Mouse (Mus musculus): Measurements from ENCODE around the gene Fmn2. TPM values are rescaled to one million over a fixed set of nuclear protein-coding genes. Genes with fewer than 3 reads are reported as not detected.

Gene Fmn2
- polyA plus RNA-seq, 1 experiment from 2014 or later, result 0.25 TPM

DNA sequence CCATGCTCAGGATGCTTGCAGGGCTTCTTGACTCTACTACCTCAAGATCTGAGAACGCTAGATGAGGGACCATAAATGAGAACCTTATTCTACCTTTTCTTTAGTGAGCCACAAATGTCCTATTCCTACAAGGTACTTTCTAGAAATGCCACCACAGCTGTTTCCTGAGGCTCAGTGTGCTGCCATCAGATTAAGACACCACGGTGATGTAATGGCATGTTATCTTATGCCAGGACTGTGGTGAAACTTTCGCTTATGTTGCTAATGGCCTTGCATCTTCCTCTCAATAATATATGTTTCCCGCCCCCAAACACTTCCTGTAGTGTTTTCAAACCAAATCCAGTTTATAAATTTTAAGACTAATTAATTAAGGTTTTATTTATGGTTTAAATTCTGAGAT, 154.9 kb downstream of the Fmn2 start:
- DNase-seq (ENCODE audit: low spot score), result no peak

DNA sequence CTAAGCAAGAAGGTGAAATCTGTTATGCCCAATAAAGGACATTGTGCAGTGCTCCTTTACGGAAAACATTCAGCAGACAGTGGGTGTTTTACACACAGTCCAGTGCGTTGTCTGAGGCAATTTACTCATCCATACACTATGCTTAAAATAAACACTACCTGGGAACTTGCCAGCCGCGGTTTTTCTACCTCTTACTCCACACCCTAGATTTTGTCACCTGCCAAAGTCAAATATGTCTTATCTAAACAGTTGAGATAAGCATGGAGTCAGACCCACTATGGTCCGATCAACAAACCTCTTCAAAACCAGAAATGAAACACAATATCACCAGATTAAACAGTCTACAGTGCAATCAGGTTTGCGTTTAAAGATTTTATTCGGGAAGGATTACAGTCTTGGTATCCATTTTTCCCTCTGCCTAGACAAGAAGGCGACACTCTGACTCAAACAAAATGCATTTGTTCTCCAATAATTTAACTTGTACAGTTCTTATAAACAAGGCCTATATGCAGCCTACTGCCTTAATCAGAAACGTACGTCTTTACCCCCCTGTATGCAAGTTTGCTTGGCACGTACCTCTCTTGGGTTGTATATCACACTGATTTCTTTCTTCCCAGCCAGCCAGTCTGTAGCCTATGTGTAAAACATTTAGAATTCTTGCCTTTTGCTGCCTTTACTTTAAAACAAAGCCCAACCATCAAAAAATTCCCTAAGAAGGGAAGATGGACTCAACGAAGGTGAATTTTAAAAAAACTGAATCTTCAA, 158.0 kb downstream of the Fmn2 start:
- no peak for DNase-seq (ENCODE audit: low spot score)

DNA sequence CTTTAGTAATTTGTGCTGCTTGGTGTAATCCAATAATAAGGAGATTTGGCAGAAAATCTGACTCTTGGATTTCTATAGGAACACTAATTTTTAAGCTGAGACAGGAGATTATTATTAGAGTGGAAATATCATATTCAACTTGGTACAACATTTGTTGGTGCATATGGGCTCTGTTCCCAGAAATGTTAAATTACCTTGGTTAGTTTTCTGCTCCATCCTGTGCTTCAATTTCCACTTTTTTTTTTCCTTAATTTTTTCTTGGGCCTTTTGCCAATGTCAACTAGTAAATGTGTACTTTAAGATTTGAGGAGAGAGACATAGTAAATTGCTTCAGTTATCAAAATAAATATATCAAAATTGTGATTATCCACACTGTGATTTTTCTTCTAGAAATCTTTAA, 163.5 kb downstream of the Fmn2 start:
- no peak for DNase-seq (ENCODE audit: low spot score)

DNA sequence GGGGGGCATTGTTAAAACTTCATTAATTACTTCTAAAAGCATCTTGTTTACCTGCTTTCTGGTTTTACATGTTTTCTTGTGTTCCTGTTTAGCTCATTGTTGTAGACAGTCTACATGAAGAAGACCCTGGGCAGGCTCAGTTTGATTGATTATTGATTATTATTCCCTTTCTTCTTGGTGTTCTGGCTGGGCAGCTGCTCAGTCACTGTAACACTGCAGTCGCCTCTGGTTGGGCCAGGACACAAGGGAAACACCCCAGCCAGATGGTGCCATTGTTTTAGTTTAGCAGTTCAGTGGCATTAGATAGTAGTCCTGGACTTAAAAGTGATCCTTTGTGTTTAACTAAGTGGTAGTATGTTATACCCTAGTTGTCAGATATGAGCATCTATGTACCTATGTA, 167.5 kb downstream of the Fmn2 start:
- no peak for DNase-seq (ENCODE audit: low spot score)

DNA sequence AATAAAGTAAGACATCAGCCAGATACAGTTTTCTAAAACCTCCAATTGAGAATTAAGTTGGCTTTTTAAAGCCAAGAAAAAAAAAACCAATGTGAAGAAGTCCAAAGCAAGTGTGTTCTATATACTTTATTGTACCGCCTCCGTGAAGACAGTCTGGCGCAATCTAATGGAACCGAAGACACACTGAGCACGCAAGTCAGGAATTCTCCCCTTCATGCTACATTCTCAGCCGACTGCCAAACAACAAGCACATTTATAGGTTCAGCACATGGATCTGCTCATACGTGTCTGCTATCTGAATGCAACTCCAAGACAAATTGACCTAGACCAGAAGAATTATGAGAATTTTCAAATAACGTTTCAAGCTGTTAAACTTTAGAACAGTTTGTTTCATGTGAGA, 169.2 kb downstream of the Fmn2 start:
- no peak for DNase-seq (ENCODE audit: low spot score)

DNA sequence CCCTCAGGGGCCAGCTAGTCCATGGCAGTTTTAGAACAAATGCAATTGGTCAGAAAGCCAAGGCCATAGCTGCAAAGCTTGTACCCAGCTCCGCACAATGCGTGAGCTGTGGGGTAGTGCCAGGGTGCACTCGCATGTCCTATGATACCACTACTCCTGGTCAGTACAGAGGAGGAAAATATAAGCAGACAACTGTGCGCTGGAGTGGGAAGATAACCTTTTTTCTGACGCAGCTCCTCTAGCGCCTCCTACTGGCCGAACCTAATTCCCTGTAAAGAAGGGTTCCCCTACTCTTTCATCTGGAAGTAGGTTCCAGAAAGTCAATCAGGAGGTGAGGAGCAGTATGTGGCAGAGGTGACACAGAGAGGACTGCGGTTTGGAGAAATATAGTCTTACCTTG, 173.0 kb downstream of the Fmn2 start:
- no peak for DNase-seq (ENCODE audit: low spot score)

DNA sequence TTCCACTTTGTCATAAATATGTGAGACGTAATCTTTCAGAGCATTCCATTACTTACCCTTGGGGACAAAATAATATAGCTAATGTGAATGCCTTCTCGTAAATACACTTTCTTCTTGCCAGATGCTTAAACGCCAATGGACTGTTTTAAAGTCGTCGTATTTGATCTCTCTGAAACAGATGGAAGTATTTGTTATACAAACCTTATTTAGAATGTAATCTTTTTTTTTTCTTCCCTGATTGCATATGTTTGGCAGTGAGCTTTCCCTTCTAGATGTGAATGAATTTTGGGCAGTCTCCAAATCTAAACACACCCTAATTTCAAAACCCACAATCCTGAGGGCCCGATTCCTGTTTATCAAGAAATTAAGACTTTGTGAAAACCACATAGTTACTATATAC, 173.7 kb downstream of the Fmn2 start:
- no peak for DNase-seq (ENCODE audit: low spot score)

DNA sequence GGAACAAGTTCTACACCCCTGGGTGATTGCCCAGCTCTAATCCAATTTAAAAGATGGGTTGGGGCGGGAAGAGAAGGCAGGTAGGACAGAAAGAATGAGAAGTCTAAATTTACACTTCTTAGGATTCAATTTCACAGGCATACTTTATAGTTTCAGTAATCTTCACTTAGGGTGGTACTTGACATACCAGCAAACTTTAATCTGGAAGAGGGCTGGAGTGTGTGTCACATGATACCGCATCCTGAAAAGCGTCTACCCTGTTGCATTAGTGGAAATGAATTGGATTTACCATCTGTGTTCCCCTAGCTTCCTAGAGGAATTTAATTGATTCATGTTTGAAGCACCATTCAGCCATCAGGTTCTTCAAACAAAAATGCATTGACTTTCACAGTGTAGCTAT, 174.6 kb downstream of the Fmn2 start:
- DNase-seq (ENCODE audit: low spot score), result no peak

DNA sequence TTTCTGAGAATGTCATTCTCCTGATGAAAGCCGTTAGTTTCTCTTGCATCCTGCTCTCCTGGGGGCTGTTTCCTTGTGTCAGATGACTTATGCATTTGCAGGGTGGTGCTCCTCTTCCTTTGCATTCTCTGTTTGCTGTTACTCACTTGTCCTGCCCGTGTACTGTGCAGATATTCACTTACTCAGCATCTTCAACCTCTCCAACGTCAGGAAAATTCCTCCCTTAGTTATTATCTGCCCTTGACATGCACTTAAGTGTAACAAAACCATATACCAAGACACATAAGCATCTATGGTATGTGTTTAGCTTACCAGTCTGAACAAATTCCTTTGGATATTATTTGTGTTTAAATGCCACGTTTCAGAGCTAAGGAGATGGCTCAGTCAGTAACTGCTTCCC, 175.6 kb downstream of the Fmn2 start:
- DNase-seq (ENCODE audit: low spot score), result no peak

DNA sequence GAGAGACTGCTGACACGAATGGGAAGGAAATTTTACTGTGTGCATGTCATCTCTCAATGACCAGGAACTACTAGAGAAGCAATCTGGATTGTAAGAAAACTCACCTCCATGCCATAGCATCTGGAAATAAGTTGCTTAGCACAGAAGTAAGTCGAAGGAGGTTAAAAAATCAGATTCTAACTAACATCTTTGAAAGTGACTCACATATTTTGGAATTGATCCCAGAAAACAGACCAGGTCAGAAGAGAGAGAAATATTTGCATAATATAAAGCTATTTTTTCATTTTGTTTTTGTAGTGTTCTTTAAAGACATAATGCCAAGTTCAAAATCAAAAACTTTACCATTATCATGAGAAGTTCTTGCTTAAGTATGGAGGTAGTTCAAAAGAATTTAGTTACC, 187.7 kb downstream of the Fmn2 start:
- DNase-seq (ENCODE audit: low spot score), result no peak

DNA sequence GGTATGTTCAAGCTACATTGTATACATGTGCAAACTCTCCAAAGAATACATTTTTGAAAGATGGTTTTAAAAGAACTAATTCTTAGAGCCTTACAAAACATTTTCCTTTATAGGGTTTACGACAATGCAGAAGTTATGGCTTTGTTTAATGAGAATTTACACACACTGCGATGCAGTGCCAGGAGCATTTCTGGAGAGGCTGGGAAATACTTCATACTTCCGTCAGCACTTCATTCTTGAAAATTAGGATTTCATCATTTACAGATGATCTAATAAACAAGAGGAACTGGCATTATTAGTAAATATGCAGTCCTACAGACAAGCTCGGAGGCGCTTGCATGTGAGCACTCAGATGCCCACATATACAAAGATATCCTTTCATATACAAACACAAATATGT, 199.2 kb downstream of the Fmn2 start:
- no peak for DNase-seq (ENCODE audit: low spot score)

DNA sequence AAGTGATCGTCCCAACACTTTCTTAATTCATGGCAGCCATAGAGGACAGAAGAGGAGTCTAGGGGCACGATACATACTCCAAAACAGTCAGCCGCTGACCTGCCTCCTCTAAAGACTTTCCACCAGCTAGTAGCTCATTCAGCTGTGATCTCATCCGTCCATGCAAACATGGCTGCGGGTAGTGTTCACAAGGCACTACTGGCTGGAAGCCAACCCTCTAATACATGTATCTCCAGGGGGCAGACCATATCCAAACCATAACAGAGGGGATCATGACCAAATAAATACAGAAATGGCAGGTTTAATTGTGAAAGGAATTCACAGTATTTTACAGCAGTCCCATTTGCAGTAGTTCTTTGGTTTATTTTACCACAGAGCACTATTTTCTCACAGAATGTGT, 200.2 kb downstream of the Fmn2 start:
- DNase-seq (ENCODE audit: low spot score), result no peak

DNA sequence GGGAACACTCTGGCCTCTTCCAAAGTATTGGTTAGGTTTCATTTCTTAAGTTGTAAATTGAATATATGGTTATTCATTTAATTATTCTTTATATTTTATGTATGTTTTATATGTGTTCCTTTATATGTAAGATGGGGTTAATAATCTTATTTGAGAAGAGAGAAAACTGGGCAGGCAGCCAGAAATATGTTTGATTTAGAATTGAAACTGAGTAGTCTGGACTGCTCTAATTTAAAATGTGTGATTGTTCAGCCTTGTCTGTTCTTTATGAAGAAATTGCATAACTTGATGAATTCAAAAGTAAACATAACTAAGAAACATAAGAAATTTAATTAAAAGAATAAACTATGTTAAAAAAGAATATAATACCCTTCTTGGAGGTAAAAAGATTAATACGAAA, 202.3 kb downstream of the Fmn2 start:
- DNase-seq (ENCODE audit: low spot score), result no peak

DNA sequence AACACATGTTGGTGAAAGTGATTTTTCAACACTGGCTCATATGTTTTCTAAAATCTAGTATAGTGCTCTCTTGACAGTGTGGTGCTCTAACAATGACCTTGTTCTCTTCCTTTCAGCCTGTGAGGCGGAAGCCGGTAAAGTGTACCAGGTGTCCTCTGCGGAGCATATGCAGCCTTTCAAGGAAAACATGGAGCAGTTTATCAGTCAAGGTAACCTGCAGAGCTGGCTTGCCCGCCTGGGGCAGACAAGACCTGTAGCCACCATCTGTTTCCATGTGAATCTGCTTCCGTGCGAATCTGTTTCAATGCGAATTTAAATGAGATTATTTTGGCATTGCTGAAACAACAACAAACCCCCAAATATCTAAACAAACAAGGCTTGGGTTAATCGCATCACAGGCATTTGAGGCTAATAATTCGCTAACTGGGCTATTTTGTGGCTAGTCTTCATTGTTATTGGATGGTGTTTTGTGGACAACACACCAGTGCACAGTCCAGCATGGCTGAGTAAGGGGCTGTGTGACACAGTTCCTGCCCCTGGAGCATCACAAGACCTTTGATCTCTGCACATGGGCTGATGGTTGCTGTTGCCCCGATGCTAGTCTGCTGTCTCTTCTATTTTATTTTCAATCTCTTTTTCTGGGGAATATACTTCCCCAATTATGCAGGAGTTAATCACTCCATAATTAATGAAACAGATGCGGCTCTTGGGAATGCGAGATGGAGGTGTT, 218.3 kb downstream of the Fmn2 start:
- no peak for DNase-seq (ENCODE audit: low spot score)

DNA sequence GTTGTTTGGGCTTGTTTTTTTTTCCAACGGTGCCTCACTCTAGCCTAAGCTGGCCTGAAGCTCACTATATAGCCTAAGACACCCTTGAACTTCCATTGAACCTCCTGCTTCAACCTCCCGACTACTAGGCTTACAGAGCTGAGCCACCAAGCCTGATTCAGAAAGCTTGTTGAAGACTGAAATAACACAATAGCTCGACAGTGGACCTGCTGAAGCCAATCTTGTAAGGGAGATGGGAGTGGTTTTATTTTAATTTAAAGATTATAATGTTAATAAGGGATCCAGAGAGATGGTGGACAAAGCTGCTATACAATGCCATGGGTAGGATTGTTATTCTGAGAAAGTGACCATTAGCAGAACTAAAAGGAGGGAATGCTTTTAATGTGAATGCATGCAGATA, 227.1 kb downstream of the Fmn2 start:
- DNase-seq (ENCODE audit: low spot score), result no peak

DNA sequence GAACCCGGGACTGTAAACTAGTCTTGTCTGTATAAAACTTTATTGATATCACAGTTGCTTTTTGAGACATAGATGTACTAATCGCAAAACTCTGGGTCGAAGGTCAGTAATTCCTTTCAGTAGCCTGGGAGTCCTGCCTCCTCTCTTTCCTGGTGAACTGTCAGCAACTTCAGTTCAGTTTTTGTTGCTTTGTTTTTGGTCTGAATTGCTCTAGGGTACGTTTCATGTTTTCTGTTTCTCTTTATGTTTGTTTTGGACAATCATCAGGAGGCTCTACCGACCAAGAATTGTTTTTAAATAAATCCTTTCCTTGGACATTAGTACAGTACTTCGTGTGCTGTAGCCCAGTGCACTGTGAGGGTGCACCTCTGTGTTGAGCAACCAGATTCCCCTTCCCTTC, 231.1 kb downstream of the Fmn2 start:
- no peak for DNase-seq (ENCODE audit: low spot score)

DNA sequence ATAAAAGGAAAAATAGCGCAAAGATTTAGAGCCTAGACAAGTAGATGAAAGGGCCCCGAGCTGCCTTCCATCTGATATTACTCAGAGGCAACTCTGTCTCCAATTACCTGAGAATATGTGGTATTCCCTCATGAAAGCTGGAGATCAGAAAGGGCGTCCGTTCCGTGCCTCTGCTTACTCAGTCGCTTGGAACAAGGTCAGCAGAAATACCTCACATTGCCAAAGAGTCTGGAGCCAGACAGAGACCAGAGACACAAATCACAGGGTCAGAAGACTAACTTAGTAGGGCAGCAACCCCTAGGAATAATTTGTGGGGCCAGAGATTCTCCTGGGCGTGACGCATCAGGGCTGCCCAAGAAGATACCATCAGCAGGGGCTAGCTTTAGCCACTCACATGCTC, 237.3 kb downstream of the Fmn2 start:
- no peak for DNase-seq (ENCODE audit: low spot score)

DNA sequence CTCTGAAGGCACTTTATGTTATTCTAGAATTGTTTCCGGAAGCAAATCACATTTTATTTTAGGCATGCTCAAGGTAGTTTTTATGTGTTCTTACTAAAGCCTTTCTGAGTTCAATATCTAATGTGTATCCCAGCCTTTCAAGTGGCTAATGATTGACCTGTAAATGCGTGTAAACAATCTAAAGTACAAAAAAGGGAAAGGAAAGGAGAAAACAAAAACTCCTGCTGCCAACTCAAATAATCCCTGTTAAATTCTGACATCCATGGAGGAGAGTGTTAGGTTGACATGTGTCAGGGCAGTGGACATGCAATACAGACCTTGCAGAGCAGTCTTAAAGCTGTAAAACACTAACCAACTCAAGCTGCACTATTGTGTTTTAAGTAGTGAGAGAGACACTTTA, 241.0 kb downstream of the Fmn2 start:
- DNase-seq (ENCODE audit: low spot score), result no peak

DNA sequence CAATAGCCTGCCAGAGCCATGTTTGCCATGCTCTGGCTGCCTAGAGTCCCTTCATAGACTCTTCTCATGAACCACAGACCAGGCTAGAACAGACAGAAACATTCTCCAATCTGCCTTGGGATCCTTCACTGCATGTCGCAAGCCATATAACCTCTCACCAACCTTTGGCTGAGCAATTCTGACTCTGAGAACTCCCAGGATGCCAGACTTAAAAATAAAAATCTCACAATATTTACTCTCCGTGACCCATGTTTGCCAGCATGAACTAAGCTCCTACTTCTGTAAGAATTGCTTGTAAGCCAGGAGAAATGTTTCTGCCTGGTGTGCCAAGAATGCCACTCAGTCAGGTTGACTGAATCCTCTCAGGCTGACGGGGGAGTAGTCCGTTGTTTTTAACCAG, 246.9 kb downstream of the Fmn2 start:
- no peak for DNase-seq (ENCODE audit: low spot score)

DNA sequence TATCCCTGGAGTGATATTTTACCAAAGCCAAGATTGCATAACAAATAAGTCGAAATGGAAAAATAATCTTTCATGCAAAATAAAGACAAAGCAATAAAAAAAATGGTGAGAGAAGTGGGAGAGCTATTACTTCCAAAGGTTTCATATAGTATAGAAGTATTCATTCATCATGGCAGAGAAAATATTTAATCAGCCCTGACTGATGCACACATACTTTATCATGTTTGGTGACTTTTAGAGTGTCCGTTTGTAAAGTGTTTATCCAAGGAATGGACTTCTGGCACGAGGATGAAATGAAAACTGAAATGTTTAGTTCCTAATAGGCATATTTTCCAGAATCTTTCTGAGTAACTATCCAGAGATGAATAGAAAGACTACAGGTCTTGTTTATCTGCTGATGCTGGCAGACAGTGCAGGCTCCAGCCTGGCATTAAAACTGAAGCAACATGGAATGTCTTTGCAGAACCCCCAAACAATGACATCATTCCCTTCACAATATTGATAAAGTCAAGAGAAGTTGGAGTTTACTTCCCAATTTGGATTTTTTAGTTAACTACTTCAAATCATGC, 249.4 kb downstream of the Fmn2 start:
- DNase-seq (ENCODE audit: low spot score), result no peak

DNA sequence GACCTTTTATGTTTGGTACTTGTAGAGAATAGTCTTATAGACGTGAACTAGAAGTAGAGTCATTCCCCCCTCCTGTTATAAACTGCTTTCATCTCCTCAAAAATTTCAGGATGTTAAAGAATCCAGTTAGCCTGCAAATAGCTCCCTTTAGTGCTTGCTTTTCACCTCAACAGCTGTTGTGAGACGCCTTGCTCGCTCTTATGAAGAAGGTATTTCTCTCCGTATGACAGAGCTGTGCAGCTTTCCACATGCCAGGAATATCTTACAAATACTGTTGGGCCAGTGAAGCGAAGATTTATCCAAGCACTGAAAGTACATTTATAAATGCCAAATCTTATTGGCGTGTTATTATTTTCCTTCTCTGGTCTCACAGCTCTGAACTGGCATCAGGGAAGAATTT, 257.7 kb downstream of the Fmn2 start:
- no peak for DNase-seq (ENCODE audit: low spot score)

DNA sequence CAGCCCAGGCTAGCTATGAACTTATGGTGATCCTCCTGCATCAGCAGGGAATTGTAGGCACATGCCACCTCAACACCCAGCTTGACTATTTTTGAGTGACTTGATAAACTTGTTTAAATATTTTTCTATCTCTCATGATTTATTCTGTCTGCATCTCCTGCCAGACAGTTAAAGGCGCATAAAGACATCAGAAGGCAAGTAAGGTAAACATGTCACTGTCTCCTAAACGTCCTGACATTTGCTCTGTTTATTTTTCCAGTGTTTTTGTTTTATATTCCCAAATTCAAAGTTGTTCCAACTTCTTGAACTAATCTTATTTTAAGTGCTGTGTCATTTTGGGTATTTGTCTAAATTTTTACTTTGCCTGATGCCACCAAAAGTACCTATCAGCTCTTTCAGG, 264.1 kb downstream of the Fmn2 start:
- DNase-seq (ENCODE audit: low spot score), result no peak

DNA sequence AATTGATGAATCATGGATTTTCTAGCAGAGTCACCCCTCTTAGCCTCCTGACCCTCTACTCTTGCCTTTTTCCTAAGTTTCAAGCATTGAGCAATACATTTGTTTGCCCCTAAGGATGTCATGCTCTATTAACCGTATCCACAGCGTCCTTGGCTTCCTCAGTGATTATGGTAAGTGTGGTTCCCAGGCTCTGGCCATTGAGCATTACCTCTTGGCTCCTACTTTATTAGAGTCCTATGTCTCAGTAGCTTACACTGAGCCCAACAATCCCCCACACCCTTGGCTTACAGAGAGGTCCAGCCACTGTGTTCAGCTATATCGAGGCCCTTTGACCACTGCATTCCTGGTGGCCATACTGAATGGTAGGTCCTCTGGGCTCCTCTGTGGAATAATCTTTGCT, 265.2 kb downstream of the Fmn2 start:
- no peak for DNase-seq (ENCODE audit: low spot score)
